Mouse (Mus musculus) midbrain, embryonic 14.5 days (tissue): ENCODE measurements around the gene Rcan1. TPM values are rescaled to one million over a fixed set of nuclear protein-coding genes. Genes with fewer than 3 reads are reported as not detected.

Source experiments
- ATAC-seq: fragments of 200-750 bp; cut with Nextera tagmentation; 2 replicates; pipeline ENCODE4 v1.8.0; 2017; ENCODE audit warnings: moderate number of reproducible peaks, moderate library complexity; ENCODE audit not compliant: low FRiP score, low TSS enrichment
- DNase-seq: peaks from one replicate; pipeline ENCODE4 v3.0.0-alpha.2; 2015
- H3K27ac ChIP-seq: fragments of 300-500 bp; sonication (generic); replicated peaks from 2 replicates; pipeline ENCODE4 v1.5.1; 2014; ENCODE audit warnings: mild to moderate bottlenecking, low read depth, low read length, moderate library complexity
- H3K27me3 ChIP-seq: fragments of 300-500 bp; sonication (generic); 2 replicates; pipeline ENCODE4 v1.6.1; 2014; ENCODE audit warnings: low read length, control low read depth, mixed read lengths; ENCODE audit not compliant: control insufficient read depth, insufficient read depth
- H3K36me3 ChIP-seq: fragments of 300-500 bp; sonication (generic); 2 replicates; pipeline ENCODE4 v1.6.1; 2014; ENCODE audit warnings: low read length, control low read depth; ENCODE audit not compliant: control insufficient read depth, insufficient read depth
- H3K4me1 ChIP-seq: fragments of 300-500 bp; sonication (generic); 2 replicates; pipeline ENCODE4 v1.6.1; 2014; ENCODE audit warnings: mild to moderate bottlenecking, antibody characterized with exemption, low read length, control low read depth; ENCODE audit not compliant: control insufficient read depth, insufficient read depth
- H3K4me2 ChIP-seq: fragments of 300-500 bp; sonication (generic); 2 replicates; pipeline ENCODE4 v1.6.1; 2014; ENCODE audit warnings: mild to moderate bottlenecking, low read length, moderate library complexity
- H3K4me3 ChIP-seq: fragments of 300-500 bp; sonication (generic); replicated peaks from 2 replicates; pipeline ENCODE4 v1.5.1; 2014; ENCODE audit warnings: low read depth, low read length
- H3K9ac ChIP-seq: fragments of 300-500 bp; sonication (generic); replicated peaks from 2 replicates; pipeline ENCODE4 v1.6.1; 2014; ENCODE audit warnings: mild to moderate bottlenecking, low read length, moderate library complexity
- H3K9me3 ChIP-seq: fragments of 300-500 bp; sonication (generic); 2 replicates; pipeline ENCODE4 v1.6.1; 2016; ENCODE audit warnings: low read length, control low read depth, mixed read lengths; ENCODE audit not compliant: control insufficient read depth
- WGBS: fragments of 180-500 bp; shearing (Covaris S2); extraction: QIAGEN DNeasy Blood & Tissue Kit; methylation state at CpG from one replicate; pipeline ENCODE4 v1.1.7; 2014; 5-methylcytosine and 5-hydroxymethylcytosine counted together
- polyA plus RNA-seq: library from polyadenylated mRNA; unstranded; fragments of >200 nt; fragmentation: Nextera tagmentation; extraction: Ambion mirVana; gene quantifications from 2 replicates; pipeline ENCODE4 v1.2.1, GENCODE M21; 2014

Rcan1 gene
- polyA plus RNA-seq, 1 experiment from 2014 or later, result 71.1 TPM

GRCm38 (mm10) chr16:92464390-92464972 lies 6.2 kb downstream of the Rcan1 start:
- Histone ChIP-seq H3K9me3 (no peaks in the 10 kb centered on the region), H3K4me1 (peaks cover 15% of the 10 kb centered on the region), H3K27ac (0 out of 2 replicates have a peak overlapping the region, but pooled peaks have one; percentile 1), H3K4me3 (peak overlapping the region; percentile 86), H3K27me3 (no peaks in the 10 kb centered on the region), H3K36me3 (no peaks in the 10 kb centered on the region), H3K9ac (peak overlapping the region; percentile 80), H3K4me2 (peak overlapping the region; percentile 75)
- DNase-seq (peak; percentile 52), ATAC-seq (no peak)
- 31% methylated on average over 14 of the region's 14 CpGs for WGBS

- H3K9me3 ChIP-seq, result no peaks in the 10 kb centered on the region
- H3K4me1 ChIP-seq, result peaks cover 15% of the 10 kb centered on the region
- no peak overlapping the region for H3K4me2 ChIP-seq
- no peak overlapping the region for H3K4me3 ChIP-seq
- H3K9ac ChIP-seq, result no peak overlapping the region
- DNase-seq (no peak), ATAC-seq (no peak)
- WGBS, result 73% methylated on average over 6 of the region's 6 CpGs
- no peak overlapping the region for H3K27ac ChIP-seq
- no peaks in the 10 kb centered on the region for H3K36me3 ChIP-seq
- no peaks in the 10 kb centered on the region for H3K27me3 ChIP-seq
These were observed 9.3 kb downstream of the Rcan1 start for GRCm38 (mm10) chr16:92461412-92461811.

- 0 out of 2 replicates have a peak, but pooled peaks cover 3% of the 10 kb centered on the region for H3K36me3 ChIP-seq
- peak; percentile 43; the same call in 1 of the 2 replicates for ATAC-seq
- WGBS, result 21% methylated on average over 7 of the region's 7 CpGs
These were observed 13.1 kb downstream of the Rcan1 start for GRCm38 (mm10) chr16:92457594-92457993.

GRCm38 (mm10) chr16:92455969-92456368 lies 14.7 kb downstream of the Rcan1 start:
- H3K27ac ChIP-seq, result no peak overlapping the region
- H3K36me3 ChIP-seq, result peaks cover 8% of the 10 kb centered on the region; the same call in 1 of the 2 replicates
- H3K9me3 ChIP-seq, result no peaks in the 10 kb centered on the region
- H3K4me3 ChIP-seq, result no peak overlapping the region
- H3K27me3 ChIP-seq, result no peaks in the 10 kb centered on the region
- no peak for DNase-seq
- no peak overlapping the region for H3K9ac ChIP-seq
- H3K4me1 ChIP-seq, result no peaks in the 10 kb centered on the region
- no peak overlapping the region for H3K4me2 ChIP-seq
- ATAC-seq, result no peak
- WGBS, result 93% methylated on average over 5 of the region's 5 CpGs

More at GRCm38 (mm10) chr16:92457594-92457993, 13.1 kb downstream of the Rcan1 start:
- Histone ChIP-seq H3K27ac (no peak overlapping the region), H3K4me3 (no peak overlapping the region), H3K4me2 (no peak overlapping the region), H3K9ac (no peak overlapping the region), H3K9me3 (no peaks in the 10 kb centered on the region), H3K27me3 (no peaks in the 10 kb centered on the region), H3K4me1 (no peaks in the 10 kb centered on the region)
- DNase-seq, result peak; percentile 90

GRCm38 (mm10) chr16:92455488-92455887 lies 15.2 kb downstream of the Rcan1 start:
- Histone ChIP-seq H3K27me3 (no peaks in the 10 kb centered on the region), H3K36me3 (peaks cover 8% of the 10 kb centered on the region; the same call in 1 of the 2 replicates), H3K4me2 (no peak overlapping the region), H3K9ac (no peak overlapping the region), H3K4me1 (no peaks in the 10 kb centered on the region), H3K4me3 (no peak overlapping the region), H3K9me3 (no peaks in the 10 kb centered on the region), H3K27ac (no peak overlapping the region)
- 54% methylated on average over 8 of the region's 8 CpGs for WGBS
- ATAC-seq, result no peak
- no peak for DNase-seq

GRCm38 (mm10) chr16:92454495-92454894 lies 16.2 kb downstream of the Rcan1 start:
- H3K27me3 ChIP-seq, result no peaks in the 10 kb centered on the region
- no peak overlapping the region for H3K4me2 ChIP-seq
- WGBS, result 93% methylated on average over 18 of the region's 18 CpGs
- H3K9ac ChIP-seq, result no peak overlapping the region
- H3K4me1 ChIP-seq, result no peaks in the 10 kb centered on the region
- peaks cover 8% of the 10 kb centered on the region; the same call in 1 of the 2 replicates for H3K36me3 ChIP-seq
- ATAC-seq (no peak), DNase-seq (no peak)
- no peak overlapping the region for H3K4me3 ChIP-seq
- H3K27ac ChIP-seq, result no peak overlapping the region
- H3K9me3 ChIP-seq, result no peaks in the 10 kb centered on the region

- DNase-seq (no peak), ATAC-seq (no peak)
- Histone ChIP-seq H3K4me1 (no peaks in the 10 kb centered on the region), H3K9me3 (no peaks in the 10 kb centered on the region), H3K4me3 (no peak overlapping the region), H3K36me3 (peaks cover 8% of the 10 kb centered on the region; the same call in 1 of the 2 replicates), H3K27ac (no peak overlapping the region), H3K9ac (no peak overlapping the region), H3K27me3 (no peaks in the 10 kb centered on the region), H3K4me2 (no peak overlapping the region)
- WGBS, result 92% methylated on average over 7 of the region's 7 CpGs
These were observed 16.7 kb downstream of the Rcan1 start for GRCm38 (mm10) chr16:92454002-92454401.

- Histone ChIP-seq H3K27ac (no peak overlapping the region), H3K9ac (no peak overlapping the region), H3K4me1 (no peaks in the 10 kb centered on the region), H3K27me3 (no peaks in the 10 kb centered on the region), H3K4me2 (no peak overlapping the region), H3K9me3 (no peaks in the 10 kb centered on the region), H3K4me3 (no peak overlapping the region), H3K36me3 (peaks cover 8% of the 10 kb centered on the region; the same call in 1 of the 2 replicates)
- DNase-seq (no peak), ATAC-seq (no peak)
- 60% methylated on average over 8 of the region's 8 CpGs for WGBS
These were observed 18.1 kb downstream of the Rcan1 start for GRCm38 (mm10) chr16:92452609-92453008.

- Histone ChIP-seq H3K4me1 (no peaks in the 10 kb centered on the region), H3K4me3 (no peak overlapping the region), H3K27me3 (no peaks in the 10 kb centered on the region), H3K36me3 (peaks cover 8% of the 10 kb centered on the region; the same call in 1 of the 2 replicates), H3K9ac (no peak overlapping the region), H3K27ac (no peak overlapping the region; the same call in 1 of the 2 replicates), H3K4me2 (no peak overlapping the region), H3K9me3 (no peaks in the 10 kb centered on the region)
- ATAC-seq (no peak), DNase-seq (no peak)
- WGBS, result 81% methylated on average over 17 of the region's 17 CpGs
These were observed 19.1 kb downstream of the Rcan1 start for GRCm38 (mm10) chr16:92451516-92452072.
